Mouse (Mus musculus): ENCODE results near the gene Lrrfip2.
A peak's percentile ranks its signal among the peaks of the same experiment; 100 is the strongest.

Lrrfip2 gene

GRCm38 (mm10) chr9:111118252-111118890 lies 979 bp downstream of the Lrrfip2 start:
- peak; percentile 45 to 81 for DNase-seq (ENCODE audit: low spot score in 2 of 2)

GRCm38 (mm10) chr9:111118891-111119441 lies 1.6 kb downstream of the Lrrfip2 start:
- DNase-seq (ENCODE audit: low spot score in 2 of 2): no peak

- DNase-seq (ENCODE audit: low spot score in 2 of 2): no peak
These were observed 5.1 kb downstream of the Lrrfip2 start for GRCm38 (mm10) chr9:111122446-111122845.

- no peak for DNase-seq (ENCODE audit: low spot score in 2 of 2)
These were observed 5.9 kb downstream of the Lrrfip2 start for GRCm38 (mm10) chr9:111123336-111123735.

GRCm38 (mm10) chr9:111124440-111124839 lies 7.0 kb downstream of the Lrrfip2 start:
- no peak for DNase-seq (ENCODE audit: low spot score in 2 of 2)

- DNase-seq (ENCODE audit: low spot score in 2 of 2): no peak
These were observed 9.3 kb downstream of the Lrrfip2 start for GRCm38 (mm10) chr9:111126735-111127134.

GRCm38 (mm10) chr9:111127749-111128148 lies 10.4 kb downstream of the Lrrfip2 start:
- no peak for DNase-seq (ENCODE audit: low spot score in 2 of 2)

- DNase-seq (ENCODE audit: low spot score in 2 of 2): no peak
These were observed 12.7 kb downstream of the Lrrfip2 start for GRCm38 (mm10) chr9:111130126-111130525.

GRCm38 (mm10) chr9:111138161-111138560 lies 20.8 kb downstream of the Lrrfip2 start:
- no peak for DNase-seq (ENCODE audit: low spot score in 2 of 2)

- DNase-seq (ENCODE audit: low spot score in 2 of 2): no peak
These were observed 25.3 kb downstream of the Lrrfip2 start for GRCm38 (mm10) chr9:111142721-111143120.

- no peak for DNase-seq (ENCODE audit: low spot score in 2 of 2)
These were observed 26.0 kb downstream of the Lrrfip2 start for GRCm38 (mm10) chr9:111143387-111143786.

GRCm38 (mm10) chr9:111144711-111145110 lies 27.3 kb downstream of the Lrrfip2 start:
- no peak for DNase-seq (ENCODE audit: low spot score in 2 of 2)

GRCm38 (mm10) chr9:111145497-111146190 lies 28.3 kb downstream of the Lrrfip2 start:
- no peak for DNase-seq (ENCODE audit: low spot score in 2 of 2)

- DNase-seq (ENCODE audit: low spot score in 2 of 2): peak in 1 of 2 experiments; percentile 41
These were observed 28.9 kb downstream of the Lrrfip2 start for GRCm38 (mm10) chr9:111146216-111146798.

GRCm38 (mm10) chr9:111148006-111148405 lies 30.6 kb downstream of the Lrrfip2 start:
- DNase-seq (ENCODE audit: low spot score in 2 of 2): no peak

- DNase-seq (ENCODE audit: low spot score in 2 of 2): no peak
These were observed 31.0 kb downstream of the Lrrfip2 start for GRCm38 (mm10) chr9:111148414-111148813.

- no peak for DNase-seq (ENCODE audit: low spot score in 2 of 2)
These were observed 32.0 kb downstream of the Lrrfip2 start for GRCm38 (mm10) chr9:111149188-111149945.

GRCm38 (mm10) chr9:111152314-111152897 lies 35.0 kb downstream of the Lrrfip2 start:
- DNase-seq (ENCODE audit: low spot score in 2 of 2): no peak

- no peak for DNase-seq (ENCODE audit: low spot score in 2 of 2)
These were observed 35.6 kb downstream of the Lrrfip2 start for GRCm38 (mm10) chr9:111153026-111153425.

GRCm38 (mm10) chr9:111155764-111156458 lies 38.5 kb downstream of the Lrrfip2 start:
- DNase-seq (ENCODE audit: low spot score in 2 of 2): no peak

GRCm38 (mm10) chr9:111159562-111159961 lies 42.2 kb downstream of the Lrrfip2 start:
- no peak for DNase-seq (ENCODE audit: low spot score in 2 of 2)

Measured in spleen, postnatal 4 days (tissue).